Mouse (Mus musculus): ENCODE data around the gene Rgl2.

Gene Rgl2

GRCm38 (mm10) chr17:33913905-33914304, 15.4 kb upstream of the Rgl2 start:
- no peak for DNase-seq (ENCODE audit: low read depth, low spot score)
- H3K36me3 ChIP-seq (ENCODE audit: control insufficient read depth, insufficient read depth, low read length, poor library complexity, severe bottlenecking), result peaks cover 14% of the 10 kb centered on the region
- no peaks in the 10 kb centered on the region for H3K27me3 ChIP-seq (ENCODE audit: control insufficient read depth, insufficient read depth, low read length, poor library complexity, severe bottlenecking)

- DNase-seq (ENCODE audit: low read depth, low spot score), result no peak
- Histone ChIP-seq H3K27me3 (ENCODE audit: control insufficient read depth, insufficient read depth, low read length, poor library complexity, severe bottlenecking) (no peaks in the 10 kb centered on the region), H3K36me3 (ENCODE audit: control insufficient read depth, insufficient read depth, low read length, poor library complexity, severe bottlenecking) (peaks cover 14% of the 10 kb centered on the region)
Observed at GRCm38 (mm10) chr17:33914969-33915391, 14.4 kb upstream of the Rgl2 start.

- peak; percentile 97 for DNase-seq (ENCODE audit: low read depth, low spot score)
- H3K36me3 ChIP-seq (ENCODE audit: control insufficient read depth, insufficient read depth, low read length, poor library complexity, severe bottlenecking), result peaks cover 14% of the 10 kb centered on the region
- no peaks in the 10 kb centered on the region for H3K27me3 ChIP-seq (ENCODE audit: control insufficient read depth, insufficient read depth, low read length, poor library complexity, severe bottlenecking)
Observed at GRCm38 (mm10) chr17:33915671-33916250, 13.6 kb upstream of the Rgl2 start, which contains the start of the genes Tapbp and Zbtb22. TSS of gene Tapbp (plus strand) at chr17:33915899. TSS of gene Zbtb22 (plus strand) at chr17:33915904.

- Histone ChIP-seq H3K27me3 (ENCODE audit: control insufficient read depth, insufficient read depth, low read length, poor library complexity, severe bottlenecking) (no peaks in the 10 kb centered on the region), H3K36me3 (ENCODE audit: control insufficient read depth, insufficient read depth, low read length, poor library complexity, severe bottlenecking) (peaks cover 17% of the 10 kb centered on the region)
- no peak for DNase-seq (ENCODE audit: low read depth, low spot score)
Observed at GRCm38 (mm10) chr17:33916294-33916693, 13.0 kb upstream of the Rgl2 start.

- no peak for DNase-seq (ENCODE audit: low read depth, low spot score)
- Histone ChIP-seq H3K36me3 (ENCODE audit: control insufficient read depth, insufficient read depth, low read length, poor library complexity, severe bottlenecking) (peaks cover 16% of the 10 kb centered on the region), H3K27me3 (ENCODE audit: control insufficient read depth, insufficient read depth, low read length, poor library complexity, severe bottlenecking) (no peaks in the 10 kb centered on the region)
Observed at GRCm38 (mm10) chr17:33916847-33917655, 12.3 kb upstream of the Rgl2 start.

- H3K36me3 ChIP-seq (ENCODE audit: control insufficient read depth, insufficient read depth, low read length, poor library complexity, severe bottlenecking), result peaks cover 16% of the 10 kb centered on the region
- no peak for DNase-seq (ENCODE audit: low read depth, low spot score)
- no peaks in the 10 kb centered on the region for H3K27me3 ChIP-seq (ENCODE audit: control insufficient read depth, insufficient read depth, low read length, poor library complexity, severe bottlenecking)
Observed at GRCm38 (mm10) chr17:33917656-33918292, 11.6 kb upstream of the Rgl2 start.

- peak; percentile 34 for DNase-seq (ENCODE audit: low read depth, low spot score)
- no peaks in the 10 kb centered on the region for H3K27me3 ChIP-seq (ENCODE audit: control insufficient read depth, insufficient read depth, low read length, poor library complexity, severe bottlenecking)
- H3K36me3 ChIP-seq (ENCODE audit: control insufficient read depth, insufficient read depth, low read length, poor library complexity, severe bottlenecking), result peaks cover 18% of the 10 kb centered on the region
Observed at GRCm38 (mm10) chr17:33918293-33919203, 10.8 kb upstream of the Rgl2 start.

GRCm38 (mm10) chr17:33919351-33920281, 9.7 kb upstream of the Rgl2 start:
- Histone ChIP-seq H3K36me3 (ENCODE audit: control insufficient read depth, insufficient read depth, low read length, poor library complexity, severe bottlenecking) (peaks cover 11% of the 10 kb centered on the region; the same call in 1 of the 2 replicates), H3K27me3 (ENCODE audit: control insufficient read depth, insufficient read depth, low read length, poor library complexity, severe bottlenecking) (no peaks in the 10 kb centered on the region)
- peak; percentile 96 for DNase-seq (ENCODE audit: low read depth, low spot score)

GRCm38 (mm10) chr17:33920282-33921097, 8.9 kb upstream of the Rgl2 start:
- Histone ChIP-seq H3K27me3 (ENCODE audit: control insufficient read depth, insufficient read depth, low read length, poor library complexity, severe bottlenecking) (no peaks in the 10 kb centered on the region), H3K36me3 (ENCODE audit: control insufficient read depth, insufficient read depth, low read length, poor library complexity, severe bottlenecking) (peaks cover 17% of the 10 kb centered on the region)
- DNase-seq (ENCODE audit: low read depth, low spot score), result peak; percentile 93

- no peak for DNase-seq (ENCODE audit: low read depth, low spot score)
- Histone ChIP-seq H3K27me3 (ENCODE audit: control insufficient read depth, insufficient read depth, low read length, poor library complexity, severe bottlenecking) (no peaks in the 10 kb centered on the region), H3K36me3 (ENCODE audit: control insufficient read depth, insufficient read depth, low read length, poor library complexity, severe bottlenecking) (peaks cover 19% of the 10 kb centered on the region)
Observed at GRCm38 (mm10) chr17:33921361-33921760, 8.0 kb upstream of the Rgl2 start.

- Histone ChIP-seq H3K27me3 (ENCODE audit: control insufficient read depth, insufficient read depth, low read length, poor library complexity, severe bottlenecking) (no peaks in the 10 kb centered on the region), H3K36me3 (ENCODE audit: control insufficient read depth, insufficient read depth, low read length, poor library complexity, severe bottlenecking) (peaks cover 29% of the 10 kb centered on the region)
- DNase-seq (ENCODE audit: low read depth, low spot score), result peak; percentile 72
Observed at GRCm38 (mm10) chr17:33924577-33925283, 4.6 kb upstream of the Rgl2 start.

- no peaks in the 10 kb centered on the region for H3K27me3 ChIP-seq (ENCODE audit: control insufficient read depth, insufficient read depth, low read length, poor library complexity, severe bottlenecking)
- DNase-seq (ENCODE audit: low read depth, low spot score), result peak; percentile 29
Observed at GRCm38 (mm10) chr17:33925406-33926116, 3.8 kb upstream of the Rgl2 start.

More at GRCm38 (mm10) chr17:33925406-33926116, 3.8 kb upstream of the Rgl2 start:
- H3K36me3 ChIP-seq (ENCODE audit: control insufficient read depth, insufficient read depth, low read length, poor library complexity, severe bottlenecking), result peaks cover 29% of the 10 kb centered on the region
